In genomic region chr2:72596994-72597925, GRCm38 (mm10) we compare ENCODE assay signal across 23 mouse cellular contexts.
DNase-seq lines count a peak whose midpoint lies in the region; ATAC-seq and TF ChIP-seq lines count a peak whose summit lies in the region.
"Had no signal": no experiment of that assay in that cellular context is flagged by ENCODE, and none has a peak within 500 bp of the region (broad histone marks: within the 10 kb centered on the region; RNA-seq: fewer than 3 reads in every experiment).

No protein-coding gene starts in this region.

- no peak overlapping the region for H3K4me3 ChIP-seq in hindbrain, embryonic 13.5 days
- no peak overlapping the region for H3K4me3 ChIP-seq in hindbrain, embryonic 10.5 days
- no peak overlapping the region for H3K4me3 ChIP-seq in midbrain, embryonic 12.5 days
- H3K4me3 ChIP-seq in midbrain, postnatal 0 days (ENCODE audit: low read depth, low read length) = no peak overlapping the region
- H3K4me3 ChIP-seq in midbrain, embryonic 15.5 days = no peak overlapping the region
- H3K4me3 ChIP-seq: embryonic facial prominence, embryonic 10.5 days; gastrocnemius, adult 2 months; heart, embryonic 12.5 days; layer of hippocampus, adult 2 months; liver, embryonic 15.5 days had no signal

- 49% methylated on average over 14 of the region's 14 CpGs for WGBS in hindbrain, embryonic 13.5 days
- WGBS in hindbrain, embryonic 10.5 days = 75% methylated on average over 14 of the region's 14 CpGs
- WGBS in midbrain, embryonic 12.5 days = 65% methylated on average over 14 of the region's 14 CpGs
- WGBS in midbrain, postnatal 0 days = 44% methylated on average over 14 of the region's 14 CpGs
- 48% methylated on average over 14 of the region's 14 CpGs for WGBS in midbrain, embryonic 15.5 days

- peaks cover 16% of the 10 kb centered on the region for H3K4me1 ChIP-seq in hindbrain, embryonic 13.5 days (replicated peaks)
- H3K4me1 ChIP-seq in hindbrain, embryonic 10.5 days (replicated peaks) = peaks cover 36% of the 10 kb centered on the region
- H3K4me1 ChIP-seq in midbrain, embryonic 12.5 days = peaks cover 23% of the 10 kb centered on the region
- H3K4me1 ChIP-seq in midbrain, postnatal 0 days (ENCODE audit: insufficient read depth, low read length) = 0 out of 2 replicates have a peak, but pooled peaks cover 8% of the 10 kb centered on the region
- peaks cover 21% of the 10 kb centered on the region for H3K4me1 ChIP-seq in midbrain, embryonic 15.5 days
- H3K4me1 ChIP-seq: liver, embryonic 15.5 days had no signal

- TF ChIP-seq CTCF in midbrain, postnatal 0 days (IDR thresholded peaks at IDR 0.05) = no peak

- no peak overlapping the region for H3K27ac ChIP-seq in hindbrain, embryonic 13.5 days
- no peak overlapping the region for H3K27ac ChIP-seq in hindbrain, embryonic 10.5 days
- H3K27ac ChIP-seq in midbrain, embryonic 12.5 days (replicated peaks) = no peak overlapping the region
- H3K27ac ChIP-seq in midbrain, postnatal 0 days (ENCODE audit: low read depth, low read length) = no peak overlapping the region
- no peak overlapping the region for H3K27ac ChIP-seq in midbrain, embryonic 15.5 days
- H3K27ac ChIP-seq: embryonic facial prominence, embryonic 10.5 days; gastrocnemius, adult 2 months; layer of hippocampus, adult 2 months; liver, embryonic 15.5 days; macrophage had no signal

- no peaks in the 10 kb centered on the region for H3K9me3 ChIP-seq in hindbrain, embryonic 13.5 days
- H3K9me3 ChIP-seq in hindbrain, embryonic 10.5 days = no peaks in the 10 kb centered on the region
- H3K9me3 ChIP-seq in midbrain, embryonic 12.5 days = 0 out of 2 replicates have a peak, but pooled peaks cover 6% of the 10 kb centered on the region
- no peaks in the 10 kb centered on the region for H3K9me3 ChIP-seq in midbrain, postnatal 0 days (ENCODE audit: low read length)
- no peaks in the 10 kb centered on the region for H3K9me3 ChIP-seq in midbrain, embryonic 15.5 days
- H3K9me3 ChIP-seq: embryonic facial prominence, embryonic 10.5 days; heart, embryonic 12.5 days; liver, embryonic 15.5 days had no signal

- H3K27me3 ChIP-seq in hindbrain, embryonic 13.5 days = peaks cover 18% of the 10 kb centered on the region; the same call in 1 of the 2 replicates
- peaks cover 30% of the 10 kb centered on the region for H3K27me3 ChIP-seq in hindbrain, embryonic 10.5 days (ENCODE audit: insufficient read depth, poor library complexity, severe bottlenecking)
- H3K27me3 ChIP-seq in midbrain, embryonic 12.5 days = peaks cover 43% of the 10 kb centered on the region
- no peaks in the 10 kb centered on the region for H3K27me3 ChIP-seq in midbrain, postnatal 0 days (ENCODE audit: insufficient read depth, low read length)
- H3K27me3 ChIP-seq in midbrain, embryonic 15.5 days (replicated peaks) = 0 out of 2 replicates have a peak, but pooled peaks cover 3% of the 10 kb centered on the region
- H3K27me3 ChIP-seq: heart, embryonic 12.5 days had no signal

- H3K36me3 ChIP-seq in hindbrain, embryonic 13.5 days = no peaks in the 10 kb centered on the region
- no peaks in the 10 kb centered on the region for H3K36me3 ChIP-seq in hindbrain, embryonic 10.5 days
- no peaks in the 10 kb centered on the region for H3K36me3 ChIP-seq in midbrain, embryonic 12.5 days
- no peaks in the 10 kb centered on the region for H3K36me3 ChIP-seq in midbrain, postnatal 0 days (ENCODE audit: insufficient read depth, low read length)
- H3K36me3 ChIP-seq in midbrain, embryonic 15.5 days (replicated peaks) = no peaks in the 10 kb centered on the region
- H3K36me3 ChIP-seq: embryonic facial prominence, embryonic 10.5 days; heart, embryonic 12.5 days; liver, embryonic 15.5 days had no signal

- no peak for ATAC-seq in hindbrain, embryonic 13.5 days (ENCODE audit: low FRiP score)
- no peak for ATAC-seq in midbrain, embryonic 12.5 days (ENCODE audit: low FRiP score, low read depth)
- no peak for ATAC-seq in midbrain, postnatal 0 days (ENCODE audit: low FRiP score)
- ATAC-seq in midbrain, embryonic 15.5 days (replicated peaks) = no peak
- ATAC-seq: inflammation-experienced regulatory T-cells, adult 6 months had no signal

- H3K4me2 ChIP-seq in hindbrain, embryonic 13.5 days = peak overlapping the region; percentile 0; the same call in 1 of the 2 replicates
- peak overlapping the region; percentile 12; the same call in 1 of the 2 replicates for H3K4me2 ChIP-seq in midbrain, embryonic 12.5 days (replicated peaks)
- H3K4me2 ChIP-seq in midbrain, postnatal 0 days (ENCODE audit: low read depth, low read length, poor library complexity, severe bottlenecking) = no peak overlapping the region
- H3K4me2 ChIP-seq in midbrain, embryonic 15.5 days = peak overlapping the region; percentile 15
- H3K4me2 ChIP-seq: heart, embryonic 12.5 days; liver, embryonic 15.5 days had no signal

- H3K9ac ChIP-seq in hindbrain, embryonic 13.5 days = no peak overlapping the region
- H3K9ac ChIP-seq in midbrain, embryonic 12.5 days (replicated peaks) = no peak overlapping the region
- no peak overlapping the region for H3K9ac ChIP-seq in midbrain, postnatal 0 days (replicated peaks; ENCODE audit: low read length, poor library complexity, severe bottlenecking)
- no peak overlapping the region for H3K9ac ChIP-seq in midbrain, embryonic 15.5 days
- H3K9ac ChIP-seq: heart, embryonic 12.5 days; liver, embryonic 15.5 days had no signal

- no peak for DNase-seq in hindbrain, embryonic 10.5 days (ENCODE audit: low spot score)
- no peak for DNase-seq in midbrain, postnatal 0 days (ENCODE audit: low spot score)
- peak; percentile 7 for DNase-seq in induced T-regulatory cell, adult 2 months (ENCODE audit: low read depth)
- DNase-seq in heart, postnatal 4 days = no peak
- DNase-seq: adrenal gland, postnatal 36 days; cerebellum, adult 8-10 months; gastrocnemius, adult 2 months; heart, adult 11 months; heart, postnatal 14 days; kidney, adult 2 months; kidney, postnatal 10 days; layer of hippocampus, postnatal 36 days; right cerebral cortex, postnatal 25 days; thymus, postnatal 4 days had no signal
